Mouse (Mus musculus): ENCODE results near the gene Scgb1b17.
"Not testable (repeated sequence)": the region's sequence is repeated elsewhere in the genome, so short reads cannot be mapped to it uniquely, and the experiment has no call there.

Gene Scgb1b17

GRCm38 (mm10) chr7:33063149-33063548, at the start of gene Scgb1b17:
Gene Scgb1b17 (plus strand): TSS chr7:33063449.
- in situ Hi-C loops (cut with MboI; ENCODE audit: unreplicated experiment in 2 of 2): not testable (repeated sequence)

DNA sequence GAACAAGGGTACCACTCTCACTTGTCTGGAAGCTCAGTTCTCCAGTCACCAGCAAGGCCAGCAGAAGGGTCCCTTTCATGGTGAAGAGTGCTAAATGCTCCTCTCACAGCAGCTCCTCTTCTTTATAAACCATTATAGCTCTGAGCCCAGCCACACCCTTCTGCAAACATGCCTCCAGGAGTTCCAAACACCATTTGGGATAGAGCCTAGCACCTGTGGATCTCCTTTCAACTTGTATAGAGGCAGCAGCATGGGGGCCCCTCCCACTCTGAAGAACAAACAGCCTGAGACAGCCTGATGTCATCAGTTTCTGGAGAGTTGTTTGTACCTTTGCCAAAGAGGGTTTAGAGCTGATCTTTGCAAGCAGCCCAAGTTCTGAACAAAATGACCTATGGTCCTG, 6.8 kb upstream of the Scgb1b17 start, which contains the start of gene Scgb2b17:
Gene Scgb2b17, minus strand, starts transcription at position 101 of the 400 bp plus-strand sequence.
- in situ Hi-C loops (cut with MboI; ENCODE audit: unreplicated experiment in 2 of 2): not testable (repeated sequence)

All from v-Abl transformed pro-B cells (cell line).